Mouse (Mus musculus) thymus, postnatal 0 days (tissue): ENCODE data around the gene Faf2. TPM values are rescaled to one million over a fixed set of nuclear protein-coding genes. Genes with fewer than 3 reads are reported as not detected.

Source experiments
- DNase-seq: peaks from one replicate; pipeline ENCODE4 v3.0.0-alpha.2; 2015; ENCODE audit warnings: low spot score
- polyA plus RNA-seq: library from polyadenylated mRNA; unstranded; fragments of >200 nt; fragmentation: Nextera tagmentation; extraction: Ambion mirVana; gene quantifications from 2 replicates; pipeline ENCODE4 v1.2.1, GENCODE M21; 2015

Gene Faf2
- polyA plus RNA-seq, 1 experiment from 2014 or later, result 52.6 TPM

- DNase-seq, result no peak
These were observed 58.7 kb downstream of the Faf2 start for GRCm38 (mm10) chr13:54680184-54680853.

GRCm38 (mm10) chr13:54681291-54681690 lies 59.7 kb downstream of the Faf2 start:
- no peak for DNase-seq

- DNase-seq, result no peak
These were observed 61.7 kb downstream of the Faf2 start for GRCm38 (mm10) chr13:54683301-54683700.

- DNase-seq, result no peak
These were observed 62.7 kb downstream of the Faf2 start for GRCm38 (mm10) chr13:54684140-54684896.

- DNase-seq, result no peak
These were observed 63.6 kb downstream of the Faf2 start for GRCm38 (mm10) chr13:54685174-54685573.

- peak; percentile 14 for DNase-seq
These were observed 64.8 kb downstream of the Faf2 start for GRCm38 (mm10) chr13:54686139-54687053.

- peak; percentile 93 for DNase-seq
These were observed 65.5 kb downstream of the Faf2 start for GRCm38 (mm10) chr13:54687096-54687495.

- peak; percentile 97 for DNase-seq
These were observed 66.2 kb downstream of the Faf2 start for GRCm38 (mm10) chr13:54687575-54688424.

GRCm38 (mm10) chr13:54690151-54690740 lies 68.7 kb downstream of the Faf2 start:
- no peak for DNase-seq

GRCm38 (mm10) chr13:54691737-54692136 lies 70.2 kb downstream of the Faf2 start:
- DNase-seq, result peak; percentile 23

GRCm38 (mm10) chr13:54692711-54693557 lies 71.3 kb downstream of the Faf2 start:
- peak; percentile 59 for DNase-seq

GRCm38 (mm10) chr13:54693558-54694347 lies 72.2 kb downstream of the Faf2 start, which contains the start of gene Rnf44:
Gene Rnf44 (minus strand): TSS chr13:54693907.
- peak; percentile 100 for DNase-seq

- DNase-seq, result no peak
These were observed 72.9 kb downstream of the Faf2 start for GRCm38 (mm10) chr13:54694348-54695060.

- DNase-seq, result no peak
These were observed 74.1 kb downstream of the Faf2 start for GRCm38 (mm10) chr13:54695479-54696230.

GRCm38 (mm10) chr13:54701243-54701642 lies 79.7 kb downstream of the Faf2 start, which contains the start of gene Cdhr2:
Gene Cdhr2 (plus strand): TSS chr13:54701461.
- no peak for DNase-seq

- no peak for DNase-seq
These were observed 80.9 kb downstream of the Faf2 start for GRCm38 (mm10) chr13:54702507-54702906.

GRCm38 (mm10) chr13:54704890-54705289 lies 83.3 kb downstream of the Faf2 start:
- DNase-seq, result no peak
